Mouse (Mus musculus) embryonic fibroblast, embryonic 13.5 days (primary cell): ENCODE results near the gene Haus5.

ENCODE experiments used
- CTCF ChIP-seq: IDR thresholded peaks from 2 replicates; pipeline ENCODE4 v1.5.1; 2011; ENCODE audit warnings: mild to moderate bottlenecking, control low read depth, low read length, moderate library complexity, borderline replicate concordance; ENCODE audit not compliant: insufficient read depth
- POLR2A ChIP-seq: IDR thresholded peaks from 2 replicates; pipeline ENCODE4 v1.6.1; 2011; ENCODE audit warnings: low read depth, mild to moderate bottlenecking, control low read depth, low read length, moderate library complexity

GRCm38 (mm10) chr7:30711942-30712341 lies 47.1 kb upstream of the Haus5 start, which contains the start of gene Atp4a:
- TF ChIP-seq CTCF (no peak), POLR2A (no peak)
